Mouse (Mus musculus) intestine, embryonic 14.5 days (tissue): ENCODE data around the gene Gadl1. TPM values are rescaled to one million over a fixed set of nuclear protein-coding genes. Genes with fewer than 3 reads are reported as not detected.

ENCODE experiments used
- ATAC-seq: fragments of 200-750 bp; cut with Nextera tagmentation; replicated peaks from 2 replicates; pipeline ENCODE4 v1.8.0; 2017; ENCODE audit warnings: low read depth, moderate number of reproducible peaks, moderate TSS enrichment, moderate library complexity; ENCODE audit not compliant: low FRiP score, low TSS enrichment
- DNase-seq: peaks from one replicate; pipeline ENCODE4 v3.0.0-alpha.2; 2018; ENCODE audit warnings: low spot score
- H3K27ac ChIP-seq: fragments of 300-500 bp; sonication (generic); 2 replicates; pipeline ENCODE4 v1.5.1; 2014; ENCODE audit warnings: low read depth, mild to moderate bottlenecking, control low read depth
- H3K27me3 ChIP-seq: fragments of 300-500 bp; sonication (generic); replicated peaks from 2 replicates; pipeline ENCODE4 v1.6.1; 2014; ENCODE audit warnings: low read length, control low read depth; ENCODE audit not compliant: control insufficient read depth, insufficient read depth
- H3K36me3 ChIP-seq: fragments of 300-500 bp; sonication (generic); 2 replicates; pipeline ENCODE4 v1.6.1; 2014; ENCODE audit warnings: low read length, control low read depth; ENCODE audit not compliant: control insufficient read depth, insufficient read depth
- H3K4me1 ChIP-seq: fragments of 300-500 bp; sonication (generic); replicated peaks from 2 replicates; pipeline ENCODE4 v1.6.1; 2014; ENCODE audit warnings: low read length, control low read depth, mixed read lengths; ENCODE audit not compliant: control insufficient read depth, insufficient read depth
- H3K4me2 ChIP-seq: fragments of 300-500 bp; sonication (generic); 2 replicates; pipeline ENCODE4 v1.6.1; 2014; ENCODE audit warnings: low read length
- H3K4me3 ChIP-seq: fragments of 300-500 bp; sonication (generic); 2 replicates; pipeline ENCODE4 v1.5.1; 2014; ENCODE audit warnings: low read depth, low read length, control low read depth, mixed read lengths
- H3K9ac ChIP-seq: fragments of 300-500 bp; sonication (generic); 2 replicates; pipeline ENCODE4 v1.6.1; 2014; ENCODE audit warnings: mild to moderate bottlenecking, low read length
- H3K9me3 ChIP-seq: fragments of 300-500 bp; sonication (generic); 2 replicates; pipeline ENCODE4 v1.6.1; 2016; ENCODE audit warnings: low read length, control low read depth; ENCODE audit not compliant: control insufficient read depth
- WGBS: fragments of 180-500 bp; shearing (Covaris S2); extraction: QIAGEN DNeasy Blood & Tissue Kit; methylation state at CpG from one replicate; pipeline ENCODE4 v1.1.7; 2014; 5-methylcytosine and 5-hydroxymethylcytosine counted together
- polyA plus RNA-seq: library from polyadenylated mRNA; unstranded; fragments of >200 nt; fragmentation: Nextera tagmentation; extraction: Ambion mirVana; gene quantifications from 2 replicates; pipeline ENCODE4 v1.2.1, GENCODE M21; 2014

The Gadl1 gene
- polyA plus RNA-seq, 1 experiment from 2014 or later, result 0.38 TPM

- Histone ChIP-seq H3K4me1 (no peaks in the 10 kb centered on the region), H3K4me3 (no peak overlapping the region), H3K27me3 (no peaks in the 10 kb centered on the region), H3K9ac (no peak overlapping the region), H3K27ac (no peak overlapping the region), H3K36me3 (no peaks in the 10 kb centered on the region), H3K4me2 (no peak overlapping the region), H3K9me3 (no peaks in the 10 kb centered on the region)
- DNase-seq, result no peak
- no peak for ATAC-seq
- 52% methylated on average over 2 of the region's 2 CpGs for WGBS
Measured at GRCm38 (mm10) chr9:116076946-116077345, 167.7 kb downstream of the Gadl1 start.

- ATAC-seq (no peak), DNase-seq (no peak)
- WGBS, result 92% methylated on average over 2 of the region's 2 CpGs
- H3K4me2 ChIP-seq, result no peak overlapping the region
- no peak overlapping the region for H3K9ac ChIP-seq
- no peak overlapping the region for H3K27ac ChIP-seq
- H3K4me1 ChIP-seq, result no peaks in the 10 kb centered on the region
- H3K4me3 ChIP-seq, result no peak overlapping the region
- no peaks in the 10 kb centered on the region for H3K9me3 ChIP-seq
- H3K27me3 ChIP-seq, result no peaks in the 10 kb centered on the region
- no peaks in the 10 kb centered on the region for H3K36me3 ChIP-seq
Measured at GRCm38 (mm10) chr9:116077419-116077818, 168.2 kb downstream of the Gadl1 start.

GRCm38 (mm10) chr9:116081781-116082180, 172.5 kb downstream of the Gadl1 start:
- no peaks in the 10 kb centered on the region for H3K36me3 ChIP-seq
- 78% methylated on average over 4 of the region's 4 CpGs for WGBS
- ATAC-seq (no peak), DNase-seq (no peak)
- H3K4me1 ChIP-seq, result no peaks in the 10 kb centered on the region
- H3K4me2 ChIP-seq, result no peak overlapping the region
- no peaks in the 10 kb centered on the region for H3K9me3 ChIP-seq
- no peak overlapping the region for H3K4me3 ChIP-seq
- no peaks in the 10 kb centered on the region for H3K27me3 ChIP-seq
- H3K9ac ChIP-seq, result no peak overlapping the region
- H3K27ac ChIP-seq, result no peak overlapping the region

GRCm38 (mm10) chr9:116083300-116083699, 174.0 kb downstream of the Gadl1 start:
- H3K4me2 ChIP-seq, result no peak overlapping the region
- DNase-seq, result no peak
- no peak overlapping the region for H3K4me3 ChIP-seq
- H3K4me1 ChIP-seq, result no peaks in the 10 kb centered on the region
- no peak overlapping the region for H3K9ac ChIP-seq
- no peak overlapping the region for H3K27ac ChIP-seq
- 89% methylated on average over 5 of the region's 5 CpGs for WGBS
- H3K27me3 ChIP-seq, result no peaks in the 10 kb centered on the region
- no peaks in the 10 kb centered on the region for H3K9me3 ChIP-seq
- ATAC-seq, result no peak
- 0 out of 2 replicates have a peak, but pooled peaks cover under 1% of the 10 kb centered on the region for H3K36me3 ChIP-seq

GRCm38 (mm10) chr9:116083726-116084323, 174.6 kb downstream of the Gadl1 start:
- DNase-seq (no peak), ATAC-seq (no peak)
- WGBS, result 91% methylated on average over 8 of the region's 8 CpGs
- Histone ChIP-seq H3K4me3 (no peak overlapping the region), H3K9me3 (no peaks in the 10 kb centered on the region), H3K4me1 (no peaks in the 10 kb centered on the region), H3K9ac (no peak overlapping the region), H3K36me3 (peaks cover 6% of the 10 kb centered on the region), H3K27me3 (no peaks in the 10 kb centered on the region), H3K27ac (no peak overlapping the region), H3K4me2 (no peak overlapping the region)

- WGBS, result 85% methylated on average over 12 of the region's 12 CpGs
- Histone ChIP-seq H3K9ac (no peak overlapping the region), H3K4me2 (no peak overlapping the region), H3K27me3 (no peaks in the 10 kb centered on the region), H3K36me3 (peaks cover 12% of the 10 kb centered on the region), H3K4me1 (no peaks in the 10 kb centered on the region), H3K4me3 (no peak overlapping the region), H3K9me3 (no peaks in the 10 kb centered on the region), H3K27ac (no peak overlapping the region)
- DNase-seq (no peak), ATAC-seq (no peak)
Measured at GRCm38 (mm10) chr9:116084324-116084931, 175.2 kb downstream of the Gadl1 start.

- H3K4me3 ChIP-seq, result no peak overlapping the region
- no peaks in the 10 kb centered on the region for H3K9me3 ChIP-seq
- no peak overlapping the region for H3K9ac ChIP-seq
- no peak for DNase-seq
- H3K27me3 ChIP-seq, result no peaks in the 10 kb centered on the region
- H3K4me2 ChIP-seq, result no peak overlapping the region
- no peak for ATAC-seq
- H3K4me1 ChIP-seq, result no peaks in the 10 kb centered on the region
- WGBS, result 70% methylated on average over 6 of the region's 6 CpGs
- peaks cover 28% of the 10 kb centered on the region for H3K36me3 ChIP-seq
- H3K27ac ChIP-seq, result no peak overlapping the region
Measured at GRCm38 (mm10) chr9:116085999-116086398, 176.7 kb downstream of the Gadl1 start.

GRCm38 (mm10) chr9:116087263-116087662, 178.0 kb downstream of the Gadl1 start:
- Histone ChIP-seq H3K4me1 (peaks cover 5% of the 10 kb centered on the region), H3K9ac (no peak overlapping the region), H3K4me3 (no peak overlapping the region), H3K27me3 (no peaks in the 10 kb centered on the region), H3K27ac (no peak overlapping the region), H3K9me3 (no peaks in the 10 kb centered on the region), H3K36me3 (peaks cover 34% of the 10 kb centered on the region), H3K4me2 (no peak overlapping the region)
- no peak for DNase-seq
- ATAC-seq, result no peak
- WGBS, result 89% methylated on average over 5 of the region's 5 CpGs

- H3K4me2 ChIP-seq, result no peak overlapping the region
- no peak overlapping the region for H3K9ac ChIP-seq
- DNase-seq (peak; percentile 81), ATAC-seq (no peak)
- no peak overlapping the region for H3K4me3 ChIP-seq
- H3K4me1 ChIP-seq, result peaks cover 10% of the 10 kb centered on the region
- WGBS, result 32% methylated on average over 5 of the region's 5 CpGs
- H3K36me3 ChIP-seq, result peaks cover 40% of the 10 kb centered on the region
- no peaks in the 10 kb centered on the region for H3K9me3 ChIP-seq
- no peaks in the 10 kb centered on the region for H3K27me3 ChIP-seq
- H3K27ac ChIP-seq, result no peak overlapping the region
Measured at GRCm38 (mm10) chr9:116087880-116088279, 178.6 kb downstream of the Gadl1 start.
